Mouse (Mus musculus): Measurements from ENCODE around the gene Mnd1.

Mnd1 gene

DNA sequence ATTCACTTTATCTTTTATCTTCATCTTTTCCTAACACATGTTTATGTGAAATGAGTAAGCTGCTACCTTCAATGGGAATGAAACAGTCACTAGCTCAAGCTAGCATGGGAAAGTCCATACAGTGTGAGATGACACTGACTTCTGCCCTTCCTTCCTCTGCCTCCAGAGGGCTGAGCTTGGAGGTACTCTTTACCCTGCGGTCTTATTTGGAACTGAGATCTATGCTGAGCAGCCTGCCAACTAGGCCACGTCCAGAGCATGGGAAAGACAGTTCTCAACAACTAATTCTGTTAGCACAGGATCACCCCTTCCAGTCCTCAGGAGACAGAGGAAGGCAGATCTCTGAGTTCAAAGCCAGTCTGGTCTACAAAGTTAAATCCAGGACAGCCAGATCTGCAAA is 64.6 kb downstream of the Mnd1 start:
- peak; percentile 41 to 47 for DNase-seq

- no peak for DNase-seq
Observed at GRCm38 (mm10) chr3:84086921-84087320, 68.7 kb downstream of the Mnd1 start.

- DNase-seq, result no peak
Observed at GRCm38 (mm10) chr3:84086337-84086736, 69.2 kb downstream of the Mnd1 start.

DNA sequence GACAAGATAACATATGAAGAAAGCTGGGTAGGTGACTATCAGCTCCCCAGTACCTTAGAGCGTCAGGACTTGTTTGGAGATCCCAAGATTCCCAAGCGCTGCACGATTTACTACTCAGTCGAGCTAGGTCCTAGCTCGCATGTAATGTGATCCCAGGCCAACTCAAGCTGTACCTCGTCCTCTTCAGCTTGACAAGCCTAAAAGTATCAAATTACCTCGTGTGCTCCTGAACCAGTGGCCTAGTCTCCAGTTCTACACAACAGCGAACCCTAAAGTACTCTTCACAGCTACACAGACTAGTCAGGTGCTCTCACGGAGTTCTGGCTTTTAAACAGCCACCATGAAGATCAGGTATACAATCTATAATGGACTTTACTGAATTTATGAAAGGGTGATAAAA is 70.2 kb downstream of the Mnd1 start:
- no peak for DNase-seq

- DNase-seq, result no peak
Observed at GRCm38 (mm10) chr3:84081208-84081722, 74.3 kb downstream of the Mnd1 start.

DNA sequence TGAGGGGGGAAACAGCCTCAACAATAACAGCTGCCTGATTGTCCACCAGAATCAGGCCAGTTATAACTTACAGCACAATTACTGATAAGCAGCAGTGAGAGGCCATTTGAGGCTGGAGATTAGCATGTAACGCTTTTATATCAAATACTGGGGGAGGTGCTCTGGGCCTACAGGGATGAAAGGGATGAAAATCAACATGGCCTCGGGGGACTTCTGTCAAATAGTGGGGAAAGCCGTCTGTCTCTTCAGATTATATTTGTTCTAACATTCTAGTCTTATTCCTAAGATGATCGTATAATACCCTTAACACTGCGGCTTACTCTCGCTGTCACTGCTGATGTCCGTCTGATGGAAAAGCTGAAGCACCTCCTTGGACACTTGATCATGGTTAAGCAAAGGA is 75.5 kb downstream of the Mnd1 start:
- DNase-seq, result no peak

GRCm38 (mm10) chr3:84077505-84077904 is 78.1 kb downstream of the Mnd1 start:
- DNase-seq, result no peak

DNA sequence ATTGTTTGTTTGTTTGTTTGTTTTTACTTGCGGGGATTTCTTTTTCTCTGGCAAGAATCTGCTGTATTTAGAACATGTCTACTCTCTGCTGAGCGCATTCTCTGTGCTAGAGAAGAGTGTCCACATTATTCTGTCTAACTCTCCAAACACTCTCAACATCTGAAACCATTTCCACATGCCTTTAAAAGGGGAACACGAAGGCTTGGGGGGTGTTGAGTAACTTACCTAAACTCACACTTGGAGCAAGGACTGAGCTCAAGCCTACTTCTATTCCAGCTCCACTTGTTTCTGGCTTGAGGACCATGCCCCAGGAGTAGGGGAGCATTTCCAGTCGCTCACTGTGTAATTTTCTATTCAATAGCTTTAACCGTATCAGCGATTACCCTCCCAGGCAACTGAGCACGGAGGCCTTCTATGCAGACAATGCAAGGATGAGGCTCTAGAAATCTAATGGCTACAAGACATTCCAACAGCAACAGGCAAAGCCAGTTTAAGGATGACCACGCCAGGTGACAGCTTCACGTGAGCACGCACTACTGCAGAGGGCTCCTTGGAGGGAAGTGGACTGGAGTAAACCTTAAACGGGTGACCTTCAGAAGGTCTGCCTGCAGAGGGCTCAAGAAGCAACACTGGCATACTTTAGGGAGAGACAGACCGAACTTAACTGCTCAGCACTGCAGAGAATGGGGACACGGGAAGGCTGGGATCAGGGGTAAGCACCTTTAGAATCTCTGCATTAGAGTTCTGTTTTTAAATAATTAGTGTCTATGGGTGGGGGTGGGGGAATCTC is 78.8 kb downstream of the Mnd1 start:
- no peak for DNase-seq

GRCm38 (mm10) chr3:84075516-84075915 is 80.1 kb downstream of the Mnd1 start:
- no peak for DNase-seq

GRCm38 (mm10) chr3:84074777-84075176 is 80.8 kb downstream of the Mnd1 start:
- no peak for DNase-seq

DNA sequence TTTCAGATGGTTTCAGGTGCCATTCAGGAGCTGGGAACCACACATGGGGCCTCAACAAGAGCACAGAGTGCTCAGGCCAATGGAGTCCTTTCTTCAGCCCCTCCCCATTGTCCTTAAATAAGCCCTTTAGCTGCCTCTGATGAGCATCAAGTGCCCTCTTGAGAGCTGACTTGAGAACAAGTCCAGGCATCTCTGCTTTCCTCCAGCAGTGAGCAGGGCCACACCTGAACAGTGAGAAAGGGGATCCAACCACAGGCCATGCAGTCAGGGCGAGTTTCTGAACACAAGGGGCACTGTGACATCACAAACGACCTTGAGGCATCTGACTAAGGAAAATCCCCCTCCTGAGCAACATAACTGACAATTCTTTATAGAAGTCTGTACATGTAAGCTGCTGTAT is 83.9 kb downstream of the Mnd1 start:
- no peak for DNase-seq

- DNase-seq, result no peak
Observed at GRCm38 (mm10) chr3:84070811-84071210, 84.8 kb downstream of the Mnd1 start.

DNA sequence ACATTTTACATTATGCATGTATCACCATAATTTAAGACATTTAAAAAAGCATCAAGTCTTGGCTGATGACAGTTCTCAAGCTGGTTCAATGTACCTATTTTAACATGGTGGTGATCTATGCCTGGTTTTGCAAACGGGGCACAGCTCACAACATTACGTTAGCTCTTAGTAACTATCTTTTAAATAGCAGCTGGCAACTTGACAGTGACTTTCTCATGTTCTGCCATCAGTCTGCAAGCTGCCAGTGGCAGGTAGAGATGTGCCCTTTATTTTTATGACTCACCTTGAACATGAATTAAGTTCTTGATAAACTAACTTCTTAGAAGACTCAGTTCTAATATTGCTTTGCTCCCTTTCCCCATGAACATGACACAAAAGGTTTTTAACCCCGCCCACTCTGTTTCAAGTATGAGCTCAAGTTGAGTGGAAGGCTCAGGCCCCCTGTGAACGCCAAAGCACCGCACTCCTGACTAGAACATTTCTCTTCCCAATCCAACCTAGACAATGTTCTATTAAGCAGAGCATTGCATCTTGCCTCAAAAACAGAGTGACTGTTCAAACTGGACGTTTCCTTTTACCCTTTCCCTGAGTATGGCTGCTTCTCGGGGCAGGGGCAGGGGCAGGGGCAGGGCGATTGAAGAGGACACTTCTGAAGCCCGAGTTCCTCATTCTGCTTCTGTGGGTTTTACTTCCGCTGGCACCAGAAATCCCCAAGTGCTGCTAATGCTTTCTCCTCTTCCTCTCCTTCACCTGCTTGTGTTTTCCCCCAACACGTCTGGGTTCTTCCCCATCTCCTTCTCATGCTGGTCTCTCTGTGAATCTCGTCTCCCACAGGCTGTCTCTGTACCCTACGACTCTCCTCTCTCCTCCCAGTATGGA is 86.5 kb downstream of the Mnd1 start:
- no peak for DNase-seq

DNA sequence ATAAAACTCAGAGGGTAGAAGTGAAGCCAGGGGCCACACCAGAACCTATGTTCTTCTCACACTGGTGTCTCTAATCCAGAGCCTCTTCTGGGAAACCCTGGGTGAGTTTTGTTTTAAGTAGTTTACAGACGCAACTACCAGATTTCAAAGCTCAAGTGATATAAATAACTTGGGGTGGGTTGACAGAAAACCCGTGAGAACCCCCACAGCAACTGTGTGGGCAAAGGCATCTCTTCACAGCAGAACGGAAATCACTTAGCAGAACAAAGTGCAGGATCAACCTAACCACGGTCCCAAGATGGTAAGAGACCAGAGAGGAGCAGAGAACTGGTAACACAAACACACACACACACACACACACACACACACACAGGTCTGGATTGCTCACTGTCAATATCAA is 89.8 kb downstream of the Mnd1 start:
- DNase-seq, result no peak

DNA sequence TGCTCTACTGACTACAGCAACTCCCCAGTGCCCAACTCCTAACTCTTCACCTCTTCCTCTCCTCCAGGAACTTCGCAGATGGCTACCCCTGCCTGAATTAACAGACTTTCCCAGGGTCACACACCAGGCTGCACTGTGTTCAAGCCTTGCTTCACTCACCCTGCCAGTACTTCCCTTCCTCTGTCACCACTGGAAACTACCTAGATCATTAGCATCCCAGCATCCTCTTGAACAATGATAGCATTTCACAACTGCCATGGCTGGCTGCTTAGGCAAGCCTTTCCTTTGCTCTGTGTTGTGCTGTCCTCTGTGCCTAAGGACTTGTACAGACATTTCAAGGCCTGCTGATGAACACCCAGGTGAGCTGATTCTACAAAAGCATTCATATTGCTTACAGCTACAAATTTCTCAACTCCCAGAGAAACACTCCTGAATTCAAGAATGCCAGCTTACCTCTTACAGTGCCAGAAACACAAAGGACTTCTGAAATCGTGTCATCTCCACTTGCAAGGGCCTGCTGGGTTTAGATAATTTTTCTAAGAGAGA is 92.1 kb downstream of the Mnd1 start:
- no peak for DNase-seq

DNA sequence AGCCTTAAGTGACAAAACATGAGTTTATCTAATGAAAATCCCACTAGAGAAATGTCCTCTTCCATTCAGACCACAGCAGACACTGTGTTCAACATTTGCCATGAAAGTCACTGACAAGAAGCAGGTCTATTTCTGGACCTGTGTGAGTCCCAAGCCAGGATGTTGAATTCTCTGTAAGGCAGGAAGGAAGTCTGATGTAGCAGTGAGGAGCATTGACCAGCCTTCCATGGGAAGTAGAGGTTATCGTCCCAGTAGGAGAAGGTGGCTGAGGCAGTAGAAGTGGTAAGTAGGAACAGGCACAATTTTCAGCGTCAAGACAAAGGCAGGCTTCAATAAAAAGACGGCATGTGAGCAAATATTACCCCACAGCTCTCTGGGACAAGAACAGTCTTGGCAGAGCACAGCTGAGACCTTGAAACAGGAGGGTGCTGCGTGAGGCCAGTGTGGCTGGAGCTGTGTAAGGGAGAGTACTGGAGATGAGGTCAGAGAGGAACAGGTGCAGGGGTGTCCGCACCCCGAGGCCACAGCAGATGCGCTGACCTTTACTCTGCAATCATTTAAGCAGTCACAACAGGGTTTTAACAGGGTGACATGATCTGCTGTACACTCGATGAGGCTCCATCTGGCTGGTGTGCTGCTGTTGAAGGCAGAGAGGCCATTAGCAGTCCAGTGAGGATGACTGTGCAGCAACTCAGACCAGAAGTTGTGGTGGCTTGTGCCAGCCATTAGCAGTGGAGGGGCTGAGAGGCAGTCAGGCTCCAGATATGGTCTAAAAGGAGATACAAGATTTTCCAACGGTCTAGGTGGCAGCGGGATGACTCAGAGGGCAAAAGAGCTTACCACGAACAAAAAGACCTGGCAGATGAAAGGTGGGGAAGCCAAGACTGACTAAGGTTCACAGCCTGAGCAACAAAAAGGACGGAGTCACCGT is 93.8 kb downstream of the Mnd1 start:
- DNase-seq, result no peak

- no peak for DNase-seq
Observed at GRCm38 (mm10) chr3:84060946-84061345, 94.6 kb downstream of the Mnd1 start.

GRCm38 (mm10) chr3:84060128-84060527 is 95.5 kb downstream of the Mnd1 start:
- no peak for DNase-seq

GRCm38 (mm10) chr3:84059676-84060075 is 95.9 kb downstream of the Mnd1 start:
- no peak for DNase-seq

GRCm38 (mm10) chr3:84059261-84059660 is 96.3 kb downstream of the Mnd1 start:
- DNase-seq, result no peak

DNA sequence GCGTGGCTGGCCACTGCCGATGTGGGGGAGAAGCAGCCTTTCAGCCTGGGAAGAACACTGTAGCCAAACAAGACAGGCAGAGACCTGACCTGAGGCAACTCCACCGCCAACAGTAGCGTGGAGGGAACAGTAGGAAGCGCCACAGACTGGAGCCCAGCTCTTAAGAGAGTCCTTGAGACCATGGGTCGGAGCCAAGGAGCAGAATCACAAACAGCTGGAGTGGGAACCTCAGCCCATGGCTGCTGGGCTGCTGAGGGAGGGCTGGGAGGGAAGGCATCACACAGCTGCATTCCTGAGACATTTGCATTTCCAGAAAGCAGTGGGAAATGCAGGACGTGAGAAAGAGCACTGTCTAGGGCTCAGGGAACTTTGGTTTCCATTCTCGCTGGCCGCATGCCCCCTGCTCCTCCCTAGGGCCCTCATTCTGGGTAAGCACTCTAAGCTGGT is 106.8 kb downstream of the Mnd1 start:
- DNase-seq, result peak in 1 of 2 experiments; percentile 37

- DNase-seq, result no peak
Observed at GRCm38 (mm10) chr3:84046206-84046605, 109.4 kb downstream of the Mnd1 start.
